Mouse (Mus musculus): ENCODE data around the gene Plxnc1. TPM values are rescaled to one million over a fixed set of nuclear protein-coding genes. Genes with fewer than 3 reads are reported as not detected.

Plxnc1 gene
- 1.8 TPM in 2 replicates for polyA plus RNA-seq (2015; fragmentation: Nextera tagmentation; extraction: Ambion mirVana)

- Histone ChIP-seq H3K9me3 (no peaks in the 10 kb centered on the region), H3K27me3 (peaks cover 59% of the 10 kb centered on the region), H3K36me3 (no peaks in the 10 kb centered on the region), H3K27ac (no peak within 1 kb of the TSS), H3K4me1 (peaks cover 31% of the 10 kb centered on the region), H3K4me3 (peak within 1 kb of the TSS; percentile 75), H3K4me2 (peak within 1 kb of the TSS; percentile 98), H3K9ac (peak within 1 kb of the TSS; percentile 61)
- under 1% methylated on average over 44 of the region's 57 CpGs for WGBS
- 0 out of 2 replicates have a peak, but pooled peaks have one; percentile 15 for ATAC-seq (ENCODE audit: insufficient number of reproducible peaks, low FRiP score, low TSS enrichment, low read depth)
These were observed at the start of gene Plxnc1 for GRCm38 (mm10) chr10:94944691-94945205. Gene Plxnc1 (minus strand): TSS chr10:94944835.

DNA sequence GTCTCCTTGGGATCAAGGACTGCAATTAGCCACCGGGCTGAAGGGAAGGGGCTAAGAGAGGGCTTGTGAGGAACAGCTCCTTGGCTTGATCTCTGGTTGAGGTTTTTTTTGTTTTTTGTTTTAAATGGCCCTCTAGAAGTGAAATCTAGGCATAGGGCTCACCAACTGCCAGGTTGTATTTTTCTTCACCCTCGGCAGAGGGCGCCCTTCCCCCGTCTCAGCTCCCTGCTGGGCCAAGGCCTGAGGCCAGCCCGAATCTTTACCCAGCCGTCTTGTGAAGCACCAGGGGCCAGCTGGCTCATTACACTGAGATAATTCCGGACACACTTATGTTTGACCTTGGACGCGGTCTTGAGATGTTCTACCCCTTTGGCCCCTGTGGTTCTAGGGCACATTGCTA, 47.5 kb upstream of the Plxnc1 start:
- no peak for ATAC-seq (ENCODE audit: insufficient number of reproducible peaks, low FRiP score, low TSS enrichment, low read depth)
- Histone ChIP-seq H3K4me3 (peak overlapping the region; percentile 31; the same call in 1 of the 2 replicates), H3K9ac (no peak overlapping the region), H3K9me3 (no peaks in the 10 kb centered on the region), H3K27ac (peak overlapping the region; percentile 87), H3K4me2 (peak overlapping the region; percentile 54), H3K36me3 (no peaks in the 10 kb centered on the region), H3K27me3 (no peaks in the 10 kb centered on the region), H3K4me1 (peaks cover 24% of the 10 kb centered on the region)
- WGBS, result 12% methylated on average over 9 of the region's 9 CpGs

- Histone ChIP-seq H3K9me3 (no peaks in the 10 kb centered on the region), H3K4me1 (peaks cover 24% of the 10 kb centered on the region), H3K9ac (no peak overlapping the region), H3K4me3 (peak overlapping the region; percentile 31), H3K27ac (peak overlapping the region; percentile 87), H3K36me3 (no peaks in the 10 kb centered on the region), H3K27me3 (no peaks in the 10 kb centered on the region), H3K4me2 (peak overlapping the region; percentile 54)
- no peak for ATAC-seq (ENCODE audit: insufficient number of reproducible peaks, low FRiP score, low TSS enrichment, low read depth)
- 9% methylated on average over 17 of the region's 17 CpGs for WGBS
These were observed 47.0 kb upstream of the Plxnc1 start for GRCm38 (mm10) chr10:94991564-94992097.

GRCm38 (mm10) chr10:94990768-94991563, 46.3 kb upstream of the Plxnc1 start:
- Histone ChIP-seq H3K27ac (peak overlapping the region; percentile 87), H3K9me3 (no peaks in the 10 kb centered on the region), H3K4me1 (peaks cover 24% of the 10 kb centered on the region), H3K4me3 (peak overlapping the region; percentile 31), H3K9ac (no peak overlapping the region), H3K36me3 (no peaks in the 10 kb centered on the region), H3K4me2 (peak overlapping the region; percentile 54), H3K27me3 (no peaks in the 10 kb centered on the region)
- 17% methylated on average over 17 of the region's 17 CpGs for WGBS
- peak; percentile 82 for ATAC-seq (ENCODE audit: insufficient number of reproducible peaks, low FRiP score, low TSS enrichment, low read depth)

DNA sequence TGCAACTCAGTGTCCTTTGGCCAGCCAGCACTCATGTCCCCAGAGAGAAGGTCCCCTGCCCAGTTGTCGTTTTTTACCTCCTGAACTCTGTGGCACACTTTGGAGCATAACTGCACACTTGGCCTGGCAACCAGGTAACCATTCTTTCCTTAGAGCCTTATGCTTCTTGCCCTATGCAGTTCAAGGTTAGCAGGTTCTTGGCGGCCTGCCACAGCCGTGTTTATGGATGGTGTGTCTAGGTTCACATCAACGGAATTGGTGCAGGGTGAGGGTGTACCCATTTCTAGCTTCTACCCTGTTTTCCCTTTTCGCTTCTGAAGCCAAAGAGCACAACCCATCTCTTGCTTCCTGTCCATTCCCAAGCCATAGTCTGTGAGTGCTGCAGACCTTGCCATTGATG, 44.7 kb upstream of the Plxnc1 start:
- Histone ChIP-seq H3K9me3 (no peaks in the 10 kb centered on the region), H3K9ac (no peak overlapping the region), H3K4me3 (no peak overlapping the region), H3K27ac (no peak overlapping the region), H3K4me2 (no peak overlapping the region), H3K4me1 (peaks cover 24% of the 10 kb centered on the region), H3K27me3 (no peaks in the 10 kb centered on the region), H3K36me3 (no peaks in the 10 kb centered on the region)
- no peak for ATAC-seq (ENCODE audit: insufficient number of reproducible peaks, low FRiP score, low TSS enrichment, low read depth)
- WGBS, result 74% methylated on average over 5 of the region's 5 CpGs

- peaks cover 5% of the 10 kb centered on the region; the same call in 1 of the 2 replicates for H3K4me1 ChIP-seq
- no peaks in the 10 kb centered on the region for H3K36me3 ChIP-seq
- H3K9ac ChIP-seq, result no peak overlapping the region
- 77% methylated on average over 1 of the region's 1 CpGs for WGBS
- H3K27ac ChIP-seq, result no peak overlapping the region
- H3K9me3 ChIP-seq, result no peaks in the 10 kb centered on the region
- H3K27me3 ChIP-seq, result no peaks in the 10 kb centered on the region
- H3K4me3 ChIP-seq, result no peak overlapping the region
- ATAC-seq (ENCODE audit: insufficient number of reproducible peaks, low FRiP score, low TSS enrichment, low read depth), result no peak
- no peak overlapping the region for H3K4me2 ChIP-seq
These were observed 40.5 kb upstream of the Plxnc1 start for GRCm38 (mm10) chr10:94985103-94985502.

DNA sequence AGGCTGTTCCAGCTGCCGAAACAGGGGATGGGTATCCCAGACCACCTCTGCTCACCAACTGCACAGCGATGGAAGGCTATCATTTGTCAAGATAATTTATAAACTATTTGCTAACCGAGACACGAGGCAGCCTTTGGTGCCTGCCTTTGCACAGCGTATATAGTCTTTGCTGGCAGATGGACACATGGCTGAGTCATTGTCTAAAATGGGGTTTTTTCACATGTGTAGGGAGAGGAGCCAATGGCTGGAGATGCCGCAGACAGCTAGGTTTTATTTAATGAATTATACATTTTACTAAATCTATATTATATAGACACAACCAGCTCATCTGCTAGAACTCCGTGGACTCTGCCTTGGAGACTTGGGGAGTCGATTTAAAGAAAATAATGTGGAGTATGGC, 37.9 kb upstream of the Plxnc1 start:
- Histone ChIP-seq H3K9ac (no peak overlapping the region), H3K27ac (no peak overlapping the region), H3K4me1 (peaks cover 3% of the 10 kb centered on the region; the same call in 1 of the 2 replicates), H3K36me3 (no peaks in the 10 kb centered on the region), H3K4me2 (no peak overlapping the region), H3K4me3 (no peak overlapping the region), H3K27me3 (no peaks in the 10 kb centered on the region), H3K9me3 (no peaks in the 10 kb centered on the region)
- ATAC-seq (ENCODE audit: insufficient number of reproducible peaks, low FRiP score, low TSS enrichment, low read depth), result no peak
- 78% methylated on average over 8 of the region's 8 CpGs for WGBS

GRCm38 (mm10) chr10:94981466-94982138, 37.0 kb upstream of the Plxnc1 start:
- H3K36me3 ChIP-seq, result no peaks in the 10 kb centered on the region
- no peak overlapping the region for H3K9ac ChIP-seq
- no peak overlapping the region for H3K4me3 ChIP-seq
- ATAC-seq (ENCODE audit: insufficient number of reproducible peaks, low FRiP score, low TSS enrichment, low read depth), result no peak
- H3K4me1 ChIP-seq, result peaks cover 3% of the 10 kb centered on the region; the same call in 1 of the 2 replicates
- H3K9me3 ChIP-seq, result no peaks in the 10 kb centered on the region
- no peak overlapping the region for H3K4me2 ChIP-seq
- no peaks in the 10 kb centered on the region for H3K27me3 ChIP-seq
- 35% methylated on average over 12 of the region's 12 CpGs for whole genome bisulfite sequencing
- H3K27ac ChIP-seq, result no peak overlapping the region

DNA sequence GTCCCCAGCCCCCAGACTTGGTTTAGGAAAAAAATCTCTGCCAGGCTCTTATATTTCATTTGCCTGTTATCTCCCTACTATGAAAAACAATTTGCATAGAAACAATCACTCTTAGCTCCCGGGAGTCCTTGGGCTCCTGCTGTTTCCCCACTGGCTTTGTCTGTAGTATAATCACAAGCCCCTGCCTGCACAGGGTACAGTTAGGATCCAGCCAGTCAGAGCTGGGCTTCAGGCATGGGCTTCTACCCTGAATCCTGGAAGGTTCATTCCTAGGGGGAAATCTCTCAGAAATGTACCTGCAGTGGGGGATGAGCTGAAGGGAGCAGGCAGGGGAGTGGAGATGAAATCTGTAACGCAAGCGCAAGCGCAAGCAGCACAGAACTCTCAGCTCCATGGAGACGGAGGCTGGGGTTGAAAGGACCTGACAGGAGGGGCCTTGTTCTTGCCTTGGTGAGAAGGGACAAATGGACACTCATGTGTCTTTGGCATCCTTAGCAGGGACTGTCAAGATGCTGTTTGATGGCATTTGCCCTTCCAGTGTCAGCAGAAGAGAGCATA, 33.7 kb upstream of the Plxnc1 start:
- peaks cover 3% of the 10 kb centered on the region; the same call in 1 of the 2 replicates for H3K4me1 ChIP-seq
- no peak overlapping the region for H3K27ac ChIP-seq
- H3K27me3 ChIP-seq, result no peaks in the 10 kb centered on the region
- H3K4me3 ChIP-seq, result no peak overlapping the region
- no peak overlapping the region for H3K4me2 ChIP-seq
- no peaks in the 10 kb centered on the region for H3K9me3 ChIP-seq
- no peaks in the 10 kb centered on the region for H3K36me3 ChIP-seq
- no peak overlapping the region for H3K9ac ChIP-seq
- 59% methylated on average over 5 of the region's 5 CpGs for whole genome bisulfite sequencing
- ATAC-seq (ENCODE audit: insufficient number of reproducible peaks, low FRiP score, low TSS enrichment, low read depth), result no peak

DNA sequence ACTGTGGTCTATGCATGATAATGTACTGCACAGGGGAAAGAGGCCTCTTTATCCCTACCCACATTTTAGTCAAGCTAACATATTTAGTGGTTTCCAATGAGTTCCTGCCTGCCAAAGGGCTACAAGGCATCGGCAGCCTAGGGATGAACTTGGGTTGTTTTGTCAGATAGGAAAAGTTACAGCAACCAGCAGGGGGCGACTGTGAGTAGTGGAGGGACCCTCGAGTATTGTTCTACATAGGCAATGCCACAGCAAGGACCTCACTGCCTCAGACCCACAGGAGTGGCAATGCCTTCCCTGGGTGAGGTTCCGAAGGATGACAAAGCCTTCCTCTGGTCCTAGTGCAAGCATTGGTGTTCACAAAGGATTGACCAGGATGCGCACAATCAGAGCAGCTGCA, 31.7 kb upstream of the Plxnc1 start:
- H3K4me3 ChIP-seq, result no peak overlapping the region
- no peaks in the 10 kb centered on the region for H3K27me3 ChIP-seq
- no peak overlapping the region for H3K9ac ChIP-seq
- H3K36me3 ChIP-seq, result no peaks in the 10 kb centered on the region
- no peaks in the 10 kb centered on the region for H3K9me3 ChIP-seq
- no peak overlapping the region for H3K27ac ChIP-seq
- H3K4me2 ChIP-seq, result no peak overlapping the region
- no peaks in the 10 kb centered on the region for H3K4me1 ChIP-seq
- ATAC-seq (ENCODE audit: insufficient number of reproducible peaks, low FRiP score, low TSS enrichment, low read depth), result no peak
- WGBS, result 52% methylated on average over 5 of the region's 5 CpGs

- no peak overlapping the region for H3K27ac ChIP-seq
- no peak for ATAC-seq (ENCODE audit: insufficient number of reproducible peaks, low FRiP score, low TSS enrichment, low read depth)
These were observed 30.5 kb upstream of the Plxnc1 start for GRCm38 (mm10) chr10:94975099-94975496.

More at GRCm38 (mm10) chr10:94975099-94975496, 30.5 kb upstream of the Plxnc1 start:
- Histone ChIP-seq H3K4me2 (no peak overlapping the region), H3K4me1 (no peaks in the 10 kb centered on the region), H3K36me3 (no peaks in the 10 kb centered on the region), H3K9ac (no peak overlapping the region), H3K27me3 (no peaks in the 10 kb centered on the region), H3K9me3 (no peaks in the 10 kb centered on the region), H3K4me3 (no peak overlapping the region)
- WGBS, result 38% methylated on average over 4 of the region's 4 CpGs
